Mouse (Mus musculus) mouse embryonic stem cell (cell line): ENCODE measurements around the gene Gm11146.

Source experiments
- in situ Hi-C, 2 experiments: fragments of 300-500 bp; cut with MboI; formaldehyde crosslinking; loops; 1 replicate in 1 of 2; 3 replicates in 1 of 2; pipeline ENCODE4 v1.14.3; 2019 to 2020; ENCODE audit warnings: low sequenced_read_pairs in 2 of 2, low pct_unique_long_range_greater_than_20kb in 1 of 2, mixed read lengths in 1 of 2; ENCODE audit not compliant: unreplicated experiment in 1 of 2

The Gm11146 gene

GRCm38 (mm10) chr16:77601994-77602393 is at the start of gene Gm11146:
TSS of gene Gm11146 (minus strand) at chr16:77602094.
- in situ Hi-C loops = no loop called here

- in situ Hi-C loops = no loop called here
Observed at GRCm38 (mm10) chr16:77650596-77650995, 48.7 kb upstream of the Gm11146 start.

GRCm38 (mm10) chr16:77649006-77649405 is 47.1 kb upstream of the Gm11146 start:
- in situ Hi-C loops = no loop called here

DNA sequence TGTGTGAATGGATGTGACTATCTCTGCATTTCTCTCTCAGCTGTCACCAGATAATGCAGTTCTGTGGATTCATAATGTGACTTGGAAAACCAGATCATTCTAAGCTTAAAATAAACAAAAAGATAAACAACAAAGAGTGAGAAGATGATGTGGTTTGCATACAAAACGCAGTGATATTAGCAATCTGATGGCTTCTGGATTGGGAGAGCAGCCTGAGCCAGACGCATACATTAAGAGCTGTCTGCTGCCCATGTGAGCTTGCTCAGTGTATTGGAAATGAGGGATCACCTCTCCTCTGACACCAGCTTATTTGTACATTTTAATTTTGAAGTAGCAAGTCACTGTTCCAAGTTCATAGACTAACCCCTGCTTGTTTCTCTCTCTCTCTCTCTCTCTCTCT is 46.3 kb upstream of the Gm11146 start:
- in situ Hi-C loops = no loop called here

GRCm38 (mm10) chr16:77646146-77646545 is 44.3 kb upstream of the Gm11146 start:
- in situ Hi-C loops = no loop called here

DNA sequence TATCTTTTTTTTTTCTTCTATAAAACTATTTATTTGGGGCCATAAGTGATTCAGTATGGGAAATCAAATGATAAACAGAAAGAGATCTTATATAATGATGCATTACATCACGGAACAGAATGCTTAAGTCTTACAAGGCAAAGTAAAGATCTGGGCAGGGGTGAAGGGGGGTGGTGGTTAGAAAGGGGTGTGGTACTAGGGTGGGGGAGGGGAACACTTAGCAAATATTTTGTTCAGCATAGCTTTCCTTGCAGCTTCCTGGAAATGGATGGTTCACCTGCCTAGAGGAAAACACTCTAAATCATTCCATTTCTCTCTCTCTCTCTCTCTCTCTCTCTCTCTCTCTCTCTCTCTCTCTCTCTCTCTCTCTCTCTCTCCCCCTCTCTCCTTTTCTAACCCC is 43.1 kb upstream of the Gm11146 start:
- in situ Hi-C loops = no loop called here

DNA sequence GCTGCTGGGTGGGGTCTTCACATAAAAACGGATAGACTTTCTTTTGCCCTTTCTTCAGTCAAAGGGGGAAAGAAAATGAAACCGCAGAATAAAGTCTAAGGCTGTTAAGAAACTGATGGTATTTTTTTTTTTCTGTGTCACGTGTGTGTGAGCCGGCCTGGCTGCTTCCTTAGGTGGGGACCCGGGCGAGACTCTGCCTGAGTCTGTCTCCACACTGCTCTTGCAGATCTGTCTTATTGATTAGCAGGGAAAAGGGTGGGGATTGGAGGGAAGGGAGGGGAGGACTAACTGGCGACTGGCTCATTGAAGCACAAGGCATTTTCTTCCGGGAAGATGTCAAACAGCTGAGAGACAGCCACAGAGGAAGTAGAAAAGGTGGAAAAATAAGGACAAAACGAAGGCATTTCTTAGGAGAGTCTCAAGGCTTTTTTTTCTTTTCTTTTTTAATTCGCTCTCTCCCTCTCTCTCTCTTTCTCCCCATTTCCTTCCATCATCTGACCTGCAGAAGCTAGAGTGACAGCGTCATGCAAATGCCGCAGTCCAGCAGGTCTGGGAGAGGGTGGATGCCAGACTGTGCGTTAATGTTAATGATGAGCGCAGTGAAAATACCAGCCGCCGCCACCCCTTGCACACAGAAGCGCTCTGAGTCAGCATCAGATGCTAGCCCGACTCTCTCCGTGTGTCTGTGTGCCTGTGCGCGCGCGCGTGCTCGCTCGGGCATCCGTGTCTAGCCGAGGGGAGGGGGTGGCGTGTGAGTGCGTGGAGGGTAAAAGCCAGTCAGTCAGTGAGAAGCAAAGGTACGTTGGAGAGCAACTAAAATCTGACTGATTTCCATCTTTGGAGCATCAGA is 42.2 kb upstream of the Gm11146 start:
- in situ Hi-C loops = no loop called here

DNA sequence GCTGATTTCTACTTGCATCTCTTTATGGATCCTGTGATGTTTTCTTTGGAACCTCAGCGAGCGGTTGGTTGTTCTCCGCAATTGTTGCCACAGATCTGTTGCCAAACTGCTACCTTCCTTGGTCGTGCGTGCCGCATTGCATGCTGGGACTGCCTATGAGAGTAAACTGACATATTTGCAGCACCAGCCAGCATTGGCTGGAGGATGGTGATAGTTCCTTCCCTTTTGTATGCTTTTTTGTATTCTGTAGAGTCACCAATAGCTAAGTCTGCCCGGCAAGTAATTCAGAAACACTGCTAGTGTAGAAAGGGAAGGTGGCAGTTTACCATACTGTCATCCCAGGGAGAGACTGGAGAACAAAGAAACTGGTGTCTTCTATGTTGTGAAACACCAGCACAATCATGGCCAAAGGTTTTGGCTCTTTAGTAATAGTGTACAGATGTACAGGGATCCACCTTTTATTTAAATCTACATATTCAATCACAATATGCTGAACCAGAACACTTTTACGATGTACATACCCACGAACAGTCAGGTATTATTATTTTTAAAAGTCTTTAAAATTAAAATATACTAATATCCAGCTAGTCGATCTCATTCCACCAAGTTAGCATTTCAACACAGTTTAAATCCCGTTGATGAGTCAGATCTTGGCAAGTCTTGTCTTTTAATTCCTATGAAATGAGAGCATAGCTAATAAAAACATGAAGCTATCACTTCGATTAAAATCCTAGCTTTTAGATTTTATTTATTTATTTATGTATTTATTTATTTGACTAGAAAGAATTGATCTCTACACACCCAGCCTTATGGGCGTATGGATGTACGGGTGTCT is 41.4 kb upstream of the Gm11146 start:
- in situ Hi-C loops = no loop called here

- in situ Hi-C loops = no loop called here
Observed at GRCm38 (mm10) chr16:77636497-77636896, 34.6 kb upstream of the Gm11146 start.

DNA sequence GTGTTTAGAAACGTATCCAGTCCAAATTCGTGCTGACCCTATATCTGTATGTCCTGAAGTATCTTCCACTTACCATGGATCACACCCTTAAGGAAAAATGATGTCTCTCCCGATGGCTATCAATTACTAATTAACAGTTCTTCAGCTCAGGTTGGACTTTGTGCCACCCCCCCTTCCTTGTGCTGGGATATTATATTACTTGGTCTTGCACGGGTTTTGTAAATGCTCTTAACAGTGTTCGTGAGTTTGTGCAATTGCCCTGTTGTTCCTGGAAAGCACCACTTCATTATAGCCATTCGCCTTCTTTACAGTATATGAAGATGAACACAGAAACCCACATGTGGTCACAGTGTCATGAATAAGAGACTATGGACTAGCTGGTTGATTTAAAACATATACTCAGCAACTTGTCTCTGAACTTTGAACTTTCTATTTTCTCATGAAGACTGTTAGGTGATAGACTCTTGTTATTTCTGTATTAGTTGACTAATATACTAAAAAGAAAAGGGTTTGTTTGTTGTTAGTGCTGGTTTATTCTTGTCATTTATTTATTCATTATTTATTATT is 30.5 kb upstream of the Gm11146 start:
- in situ Hi-C loops = no loop called here

GRCm38 (mm10) chr16:77622681-77623080 is 20.8 kb upstream of the Gm11146 start:
- in situ Hi-C loops = no loop called here

DNA sequence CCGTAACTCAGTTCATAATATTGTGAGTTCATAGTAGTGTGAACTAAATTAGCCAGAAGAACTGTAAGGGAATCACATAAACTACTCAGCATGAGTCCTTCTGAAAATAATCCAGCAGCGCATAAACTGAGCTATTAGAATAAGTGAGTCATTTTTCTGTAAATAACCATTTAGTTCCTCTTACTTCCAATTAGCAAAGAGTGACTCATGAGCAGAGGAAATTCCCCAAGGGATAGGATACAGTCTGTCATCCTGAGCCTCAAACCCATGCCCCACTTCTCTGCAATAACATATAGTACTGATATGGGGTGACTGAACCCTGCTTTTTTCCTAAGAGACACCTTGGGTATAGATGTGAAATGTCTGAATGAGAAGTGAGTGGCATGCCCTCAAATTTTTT is 687 bp upstream of the Gm11146 start:
- in situ Hi-C loops = no loop called here

GRCm38 (mm10) chr16:77598787-77599186 is 3.1 kb downstream of the Gm11146 start:
- in situ Hi-C loops = no loop called here

DNA sequence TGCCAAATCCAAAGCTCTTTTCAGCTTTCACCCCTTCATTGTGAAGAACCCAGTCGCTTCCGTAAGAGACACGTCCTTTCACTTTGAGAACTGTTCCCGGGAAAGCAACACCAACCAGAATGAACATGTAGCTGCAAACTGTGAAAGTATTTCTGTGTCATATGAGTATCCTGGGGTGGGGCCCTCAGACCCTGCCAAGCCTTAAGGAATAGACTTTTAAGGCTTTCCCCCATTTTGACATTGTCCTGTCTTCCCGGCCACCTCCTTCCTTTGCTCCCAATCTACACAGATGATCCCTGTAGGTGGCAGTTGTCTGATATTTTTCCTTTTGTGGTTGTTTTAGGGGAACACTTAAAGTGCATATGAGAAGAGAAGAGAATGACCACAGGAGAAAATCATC is 5.3 kb downstream of the Gm11146 start:
- in situ Hi-C loops = no loop called here

- in situ Hi-C loops = no loop called here
Observed at GRCm38 (mm10) chr16:77595661-77596060, 6.2 kb downstream of the Gm11146 start.

DNA sequence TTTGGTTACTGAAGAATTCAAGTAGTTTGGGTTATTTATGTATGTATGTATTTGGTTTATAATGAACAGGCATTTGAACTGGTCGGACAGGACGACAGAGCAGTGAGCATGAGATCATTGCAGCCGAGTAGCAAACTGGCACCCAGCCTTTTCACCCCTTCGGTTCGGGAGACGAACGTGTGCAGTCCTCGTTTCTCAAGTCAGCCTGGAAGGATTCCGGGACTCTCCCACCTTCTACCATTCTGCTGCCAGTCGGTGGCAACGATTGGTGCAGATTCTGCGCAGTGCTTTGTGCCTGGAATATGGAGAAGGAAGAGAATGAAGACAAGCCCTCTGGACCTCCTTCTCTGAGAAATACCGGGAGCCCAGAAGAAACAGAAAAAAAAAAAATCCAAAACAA is 7.3 kb downstream of the Gm11146 start:
- in situ Hi-C loops = no loop called here

DNA sequence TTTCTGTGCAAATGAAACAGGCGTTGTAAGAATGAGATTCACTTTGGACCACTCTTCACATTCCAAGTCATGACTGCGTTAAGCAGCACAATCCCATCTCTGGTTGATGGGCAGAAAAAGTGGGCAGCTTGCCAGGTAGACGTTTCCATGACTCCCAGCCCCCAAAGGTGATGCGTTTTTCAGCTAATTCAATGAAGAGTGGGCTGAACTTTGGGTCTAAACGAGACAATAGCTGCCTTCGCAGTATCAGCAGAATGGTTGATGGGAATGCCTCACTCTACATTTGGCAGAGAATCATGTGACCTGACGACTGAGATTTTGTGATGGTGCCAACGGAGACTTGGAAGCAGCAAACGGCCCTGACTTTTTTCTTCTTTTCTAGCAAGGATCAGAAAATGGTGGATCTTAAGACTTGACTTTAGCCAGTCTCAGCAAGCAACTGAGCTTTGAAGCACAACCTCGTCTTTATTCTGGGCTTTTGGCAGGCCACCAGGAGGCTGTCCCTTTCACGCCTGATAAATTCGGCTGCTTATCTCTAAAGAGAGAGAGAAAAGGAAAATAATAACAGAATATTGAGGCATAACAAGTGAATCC is 8.0 kb downstream of the Gm11146 start:
- in situ Hi-C loops = no loop called here

- in situ Hi-C loops = no loop called here
Observed at GRCm38 (mm10) chr16:77592986-77593385, 8.9 kb downstream of the Gm11146 start.

GRCm38 (mm10) chr16:77573036-77573435 is 28.9 kb downstream of the Gm11146 start:
- in situ Hi-C loops = no loop called here
